Mouse (Mus musculus) left cerebral cortex, postnatal 14 days (tissue): ENCODE measurements around the gene Slc39a12. TPM values are rescaled to one million over a fixed set of nuclear protein-coding genes. Genes with fewer than 3 reads are reported as not detected.

Source experiments
- DNase-seq, 2 experiments: peaks; one replicate each; pipeline ENCODE4 v3.0.0; 2021 to 2022; ENCODE audit warnings: low spot score in 2 of 2, mixed read lengths in 1 of 2
- intact Hi-C: fragments of 180-260 bp; cut with DNase I; formaldehyde crosslinking; loops from one replicate; pipeline ENCODE4 v1.15.1; 2025
- long read RNA-seq, 2 experiments: library from polyadenylated mRNA; stranded (forward); transcript quantifications; one replicate each; pipeline ENCODE4 v2.0.0; 2021
- total RNA-seq, 2 experiments: library from RNA; stranded (reverse); gene quantifications; 2 replicates each; pipeline ENCODE4 v1.2.3; 2021

Slc39a12 gene
- total RNA-seq = 10 to 100 TPM; 34.3 to 38.7 TPM
- long read RNA-seq, experiment 1, transcript Slc39a12-201 (13 exons, 2,675 nt) = major isoform, 106 of 115 reads
- long read RNA-seq, experiment 1, partial matches to known transcripts = 1 of 115 reads
- long read RNA-seq, experiment 1, other reads (novel, unspliced or antisense) = 8 of 115 reads
- long read RNA-seq, experiment 2, transcript Slc39a12-201 (13 exons, 2,675 nt) = major isoform, 93 of 108 reads
- long read RNA-seq, experiment 2, partial matches to known transcripts = 2 of 108 reads
- long read RNA-seq, experiment 2, other reads (novel, unspliced or antisense) = 13 of 108 reads

- intact Hi-C loops = no loop called here
Measured at GRCm38 (mm10) chr2:14388162-14388561, at the start of gene Slc39a12. TSS of gene Slc39a12 (plus strand) at chr2:14388316.

GRCm38 (mm10) chr2:14341652-14342308 is 46.3 kb upstream of the Slc39a12 start:
- intact Hi-C loops = no loop called here

More at GRCm38 (mm10) chr2:14388162-14388561, at the start of gene Slc39a12:
- DNase-seq = peak; percentile 11 to 23

GRCm38 (mm10) chr2:14342309-14342839 is 45.7 kb upstream of the Slc39a12 start:
- intact Hi-C loops = no loop called here
- no peak for DNase-seq

More at GRCm38 (mm10) chr2:14341652-14342308, 46.3 kb upstream of the Slc39a12 start:
- peak; percentile 65 to 67 for DNase-seq

GRCm38 (mm10) chr2:14388856-14389255 is 740 bp downstream of the Slc39a12 start:
- intact Hi-C loops = no loop called here
- no peak for DNase-seq

DNA sequence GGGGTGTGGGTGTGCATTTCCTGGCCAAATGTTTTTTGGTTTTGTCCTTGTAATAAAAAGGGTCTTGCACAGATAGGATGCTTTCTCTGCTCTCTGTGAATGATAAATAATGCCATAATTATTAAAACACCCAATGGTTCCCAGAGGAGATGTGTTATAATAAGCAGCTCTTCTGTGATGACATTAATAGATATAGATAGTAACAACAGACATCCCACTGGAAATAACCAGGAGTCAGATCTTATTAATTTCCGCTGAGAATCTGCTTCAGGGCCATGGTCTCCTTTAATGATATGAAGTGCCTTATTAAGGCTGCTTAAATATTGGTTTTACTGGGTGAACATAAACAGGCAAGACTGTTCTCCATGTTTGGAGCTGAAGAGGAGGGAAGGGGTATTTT is 2.8 kb downstream of the Slc39a12 start:
- DNase-seq = no peak
- intact Hi-C loops = no loop called here

DNA sequence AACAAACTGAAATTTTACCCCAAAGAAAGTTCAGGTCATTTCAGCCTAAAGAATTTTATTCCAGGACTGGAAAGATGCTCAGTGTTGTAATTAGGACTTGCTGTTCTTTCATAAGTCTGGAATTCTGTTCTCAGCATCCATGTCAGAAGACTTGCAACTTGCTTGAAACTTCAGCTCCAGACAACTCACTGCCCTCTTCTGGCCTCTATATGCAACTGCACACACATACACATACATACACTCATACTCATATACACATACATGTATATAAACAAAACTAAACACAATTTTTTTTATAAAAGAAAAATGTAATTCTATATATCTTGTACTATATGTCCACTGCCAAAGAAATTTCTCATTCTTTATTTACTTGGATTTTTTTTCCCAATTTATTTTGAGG is 14.9 kb downstream of the Slc39a12 start:
- intact Hi-C loops = no loop called here
- DNase-seq = no peak

DNA sequence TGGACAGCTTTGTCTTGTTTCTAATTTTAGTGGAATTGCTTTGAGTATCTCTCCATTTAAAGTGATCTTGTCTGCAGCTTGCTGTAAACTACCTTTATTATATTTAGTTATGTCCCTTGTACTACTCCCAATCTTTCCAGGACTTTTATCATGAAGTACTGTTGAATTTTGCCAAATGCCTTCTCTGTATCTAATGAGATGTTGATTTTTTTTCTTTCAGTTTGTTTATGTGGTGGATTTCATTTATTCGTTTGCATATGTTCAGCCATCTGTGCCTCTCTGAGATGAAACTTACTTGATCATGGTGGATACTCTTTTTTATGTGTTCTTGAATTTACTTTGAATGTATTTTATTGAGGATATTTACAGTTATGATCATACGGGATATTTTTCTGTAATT is 40.9 kb downstream of the Slc39a12 start:
- intact Hi-C loops = no loop called here
- DNase-seq = no peak

DNA sequence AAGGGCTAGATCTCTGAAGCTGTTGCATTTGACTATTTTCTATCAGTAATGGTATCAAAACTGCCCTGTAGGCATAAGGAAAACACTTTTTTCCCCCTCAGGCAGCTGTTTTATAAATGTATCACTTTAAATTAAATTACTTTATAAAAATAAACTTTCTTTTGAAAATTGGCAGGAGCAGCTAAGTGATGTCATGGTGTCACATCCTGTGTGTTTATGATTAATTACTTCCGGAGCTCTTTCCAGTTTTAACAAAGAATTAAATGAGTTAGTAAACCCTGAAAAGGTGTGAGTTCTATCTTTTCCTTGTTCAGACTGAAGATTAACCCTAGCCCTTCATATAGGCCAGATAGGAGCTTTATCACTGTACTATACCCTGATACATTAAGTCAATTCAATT is 59.2 kb downstream of the Slc39a12 start:
- DNase-seq = no peak
- intact Hi-C loops = no loop called here

GRCm38 (mm10) chr2:14450866-14451265 is 62.8 kb downstream of the Slc39a12 start:
- intact Hi-C loops = no loop called here
- DNase-seq = no peak

GRCm38 (mm10) chr2:14454946-14455631 is 67.0 kb downstream of the Slc39a12 start:
- DNase-seq = no peak
- intact Hi-C loops = no loop called here

DNA sequence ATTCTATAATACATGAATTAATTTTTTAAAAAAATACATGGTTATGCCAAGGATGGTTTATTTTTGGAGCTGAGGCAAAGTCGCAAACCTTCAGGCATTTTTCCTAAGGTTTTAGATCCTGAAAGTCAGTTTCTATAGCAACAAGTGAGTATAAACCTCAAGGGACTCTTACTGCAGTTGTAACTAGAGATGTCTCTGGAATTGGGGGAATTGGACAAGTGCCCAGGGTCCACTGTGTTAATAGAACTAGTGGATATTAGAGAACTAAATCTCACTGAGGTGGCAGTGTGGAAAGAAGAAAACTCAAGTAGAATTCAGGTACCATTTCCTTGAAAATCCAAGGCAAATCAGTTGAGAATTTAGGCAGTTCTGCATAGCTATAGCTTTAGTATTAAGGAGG is 76.3 kb downstream of the Slc39a12 start:
- intact Hi-C loops = no loop called here

DNA sequence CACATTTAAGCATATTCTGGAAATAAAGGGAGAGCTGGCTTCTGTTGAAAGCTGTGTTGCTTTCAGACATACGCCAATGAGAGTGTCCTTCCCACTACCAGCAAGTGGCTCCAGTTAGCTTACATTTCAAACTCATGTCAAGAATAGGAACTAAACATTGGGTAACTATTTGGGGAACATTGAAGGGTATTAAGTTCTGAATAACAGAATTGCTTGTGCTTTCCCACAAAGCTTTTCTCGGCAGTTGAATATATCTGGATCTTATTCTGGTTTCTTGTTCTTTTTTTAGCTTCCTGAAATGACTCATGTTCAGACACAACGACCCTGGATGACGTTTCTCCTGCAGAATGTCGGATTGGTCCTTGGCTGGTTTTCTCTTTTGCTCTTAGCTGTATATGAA is 106.0 kb downstream of the Slc39a12 start:
- intact Hi-C loops = no loop called here
- DNase-seq = peak in 1 of 2 experiments; percentile 9

More for the DNA sequence above, 76.3 kb downstream of the Slc39a12 start:
- no peak for DNase-seq

GRCm38 (mm10) chr2:14496150-14496549 is 108.0 kb downstream of the Slc39a12 start:
- no peak for DNase-seq
- intact Hi-C loops = no loop called here

DNA sequence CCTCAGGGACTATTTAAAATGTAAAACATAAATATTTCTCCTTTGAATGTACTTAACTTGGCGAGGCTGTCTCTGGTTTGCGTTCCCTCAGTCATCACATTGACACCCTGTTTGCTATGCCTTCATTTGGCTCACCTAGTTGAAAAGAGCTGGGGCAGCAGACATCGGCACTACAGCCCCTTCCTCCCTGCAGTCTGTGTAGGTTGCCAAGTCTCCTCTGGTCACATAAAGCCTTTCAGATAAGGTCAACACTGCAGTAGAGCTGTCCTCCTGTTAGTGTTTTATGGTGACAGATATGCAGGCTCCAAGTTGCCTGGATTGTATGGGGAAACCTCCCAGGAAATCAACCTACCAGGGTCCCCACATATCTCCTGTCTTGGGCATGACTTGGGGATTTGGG is 114.4 kb downstream of the Slc39a12 start:
- DNase-seq = no peak
- intact Hi-C loops = no loop called here

DNA sequence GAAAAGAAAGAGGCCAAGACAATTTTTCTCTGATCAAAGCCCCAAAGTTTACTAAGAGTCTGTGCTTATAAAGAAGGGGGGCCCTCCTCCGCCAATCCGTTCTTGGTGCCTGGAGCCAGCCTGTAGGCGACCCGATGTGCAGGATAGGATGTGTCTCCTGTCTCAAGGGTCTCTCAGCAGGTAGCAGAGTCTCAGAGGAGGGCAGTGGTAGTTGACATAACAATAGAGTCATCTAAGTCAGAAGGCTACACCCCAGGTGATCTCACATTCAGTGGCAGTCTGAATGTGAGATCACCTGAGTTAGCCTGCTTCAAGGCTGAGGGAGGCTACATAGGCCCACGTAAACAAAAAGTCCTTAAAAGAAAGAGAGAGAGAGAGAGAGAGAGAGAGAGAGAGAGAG is 130.1 kb downstream of the Slc39a12 start:
- intact Hi-C loops = no loop called here
- DNase-seq = no peak

- no peak for DNase-seq
- intact Hi-C loops = no loop called here
Measured at GRCm38 (mm10) chr2:14534325-14535077, 146.4 kb downstream of the Slc39a12 start.

- intact Hi-C loops = no loop called here
- peak; percentile 8 to 13 for DNase-seq
Measured at GRCm38 (mm10) chr2:14535246-14535671, 147.1 kb downstream of the Slc39a12 start.

- intact Hi-C loops = no loop called here
- peak; percentile 7 to 10 for DNase-seq
Measured at GRCm38 (mm10) chr2:14537781-14538180, 149.7 kb downstream of the Slc39a12 start.

GRCm38 (mm10) chr2:14543355-14543754 is 155.2 kb downstream of the Slc39a12 start:
- intact Hi-C loops = no loop called here
- DNase-seq = peak; percentile 2 to 7
